Mouse (Mus musculus) ES-Bruce4 (cell line): ENCODE results near the gene Nkpd1. TPM values are rescaled to one million over a fixed set of nuclear protein-coding genes. Genes with fewer than 3 reads are reported as not detected.
A peak's percentile ranks its signal among the peaks of the same experiment; 100 is the strongest.
"Not testable (repeated sequence)": the region's sequence is repeated elsewhere in the genome, so short reads cannot be mapped to it uniquely, and the experiment has no call there.

ENCODE experiments used
- H3K27ac ChIP-seq: 2 replicates; pipeline ENCODE4 v1.5.1; 2012; ENCODE audit warnings: low read length, inconsistent platforms; ENCODE audit not compliant: insufficient read depth
- H3K27me3 ChIP-seq: 2 replicates; pipeline ENCODE4 v1.6.1; 2012; ENCODE audit warnings: mild to moderate bottlenecking, low read length, inconsistent platforms; ENCODE audit not compliant: control insufficient read depth, poor library complexity, insufficient read depth, severe bottlenecking
- H3K36me3 ChIP-seq: 2 replicates; pipeline ENCODE4 v1.6.1; 2012; ENCODE audit warnings: inconsistent platforms, mild to moderate bottlenecking, low read length, moderate library complexity; ENCODE audit not compliant: control insufficient read depth, poor library complexity, insufficient read depth, severe bottlenecking
- H3K4me1 ChIP-seq: one replicate; pipeline ENCODE4 v1.8.1; 2011; ENCODE audit warnings: low read length; ENCODE audit not compliant: control insufficient read depth, insufficient read depth
- H3K4me3 ChIP-seq: 2 replicates; pipeline ENCODE4 v1.5.1; 2011; ENCODE audit warnings: low read depth, mild to moderate bottlenecking, low read length
- H3K9ac ChIP-seq: 2 replicates; pipeline ENCODE4 v1.6.1; 2012; ENCODE audit warnings: low read depth, mild to moderate bottlenecking, inconsistent platforms; ENCODE audit not compliant: poor library complexity, severe bottlenecking
- H3K9me3 ChIP-seq: replicated peaks from 2 replicates; pipeline ENCODE4 v1.6.1; 2012; ENCODE audit warnings: mild to moderate bottlenecking, low read length, inconsistent platforms; ENCODE audit not compliant: control insufficient read depth, poor library complexity, insufficient read depth, severe bottlenecking
- CTCF ChIP-seq: IDR thresholded peaks from one replicate; pipeline ENCODE4 v1.8.1; 2011; ENCODE audit warnings: low read depth, low read length
- EP300 ChIP-seq: IDR thresholded peaks from 2 replicates; pipeline ENCODE4 v1.6.1; 2011; ENCODE audit warnings: low read depth, low read length; ENCODE audit not compliant: insufficient read depth
- POLR2A ChIP-seq: IDR thresholded peaks from one replicate; pipeline ENCODE4 v1.8.1; 2011; ENCODE audit warnings: low read length; ENCODE audit not compliant: insufficient read depth
- polyA plus RNA-seq: library from polyadenylated mRNA; stranded (reverse); fragments of >200 nt; gene quantifications from 2 replicates; pipeline ENCODE4 v1.2.4, GENCODE M21; 2011; ENCODE audit warnings: low read depth; ENCODE audit not compliant: missing spikeins, insufficient read depth, insufficient read length

Gene Nkpd1
- polyA plus RNA-seq, 1 experiment: 0.34 TPM

DNA sequence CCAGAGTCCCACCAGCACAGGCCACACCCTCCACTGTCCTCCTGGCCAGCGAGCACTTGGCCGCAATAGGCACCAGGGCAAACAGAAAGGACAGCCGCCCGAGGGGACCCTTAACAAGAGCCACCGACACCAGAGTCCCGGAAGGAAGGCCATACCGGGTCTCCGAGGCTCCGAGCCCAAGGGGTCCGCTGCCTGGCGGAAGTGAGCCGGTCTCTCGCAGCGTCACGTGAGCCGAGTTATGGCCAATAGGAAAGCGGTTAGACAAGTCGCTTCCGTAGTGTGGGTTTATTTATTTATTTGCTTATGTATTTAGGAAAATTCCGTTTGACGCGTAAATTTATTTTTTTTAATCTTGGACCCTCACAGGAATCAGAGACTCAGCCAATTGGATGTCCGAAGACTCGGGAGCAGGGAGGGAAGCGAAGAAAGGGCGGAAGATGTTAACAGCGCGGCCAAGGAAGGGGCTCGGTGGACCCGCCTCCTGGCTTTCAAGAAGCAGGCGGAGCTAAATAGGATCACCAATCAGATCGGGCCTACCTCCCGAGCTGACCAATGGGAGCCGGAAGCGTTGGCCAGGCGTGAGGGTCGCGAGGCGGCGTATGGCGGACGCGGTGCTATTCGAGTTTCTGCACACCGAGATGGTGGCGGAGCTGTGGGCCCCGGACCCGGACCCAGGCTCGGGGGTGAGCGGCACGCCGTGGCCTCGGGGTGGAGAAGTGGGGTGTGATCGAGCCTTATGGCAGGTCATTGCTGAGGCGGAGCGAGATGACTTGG, 9.3 kb upstream of the Nkpd1 start, which contains the start of the genes Bloc1s3 and Trappc6a:
Gene Bloc1s3, minus strand, starts transcription at position 218 of the 774 bp plus-strand sequence.
Gene Trappc6a, plus strand, starts transcription at position 246 of the 774 bp plus-strand sequence.
- no peaks in the 10 kb centered on the region for H3K27me3 ChIP-seq
- no peaks in the 10 kb centered on the region for H3K4me1 ChIP-seq
- no peaks in the 10 kb centered on the region for H3K9me3 ChIP-seq
- H3K9ac ChIP-seq: peak within 1 kb of the TSS; percentile 71
- peak within 1 kb of the TSS; percentile 90 for H3K4me3 ChIP-seq
- no peak for TF ChIP-seq EP300
- no peak for TF ChIP-seq POLR2A
- no peaks in the 10 kb centered on the region for H3K36me3 ChIP-seq
- peak within 1 kb of the TSS; percentile 24; the same call in 1 of the 2 replicates for H3K27ac ChIP-seq

DNA sequence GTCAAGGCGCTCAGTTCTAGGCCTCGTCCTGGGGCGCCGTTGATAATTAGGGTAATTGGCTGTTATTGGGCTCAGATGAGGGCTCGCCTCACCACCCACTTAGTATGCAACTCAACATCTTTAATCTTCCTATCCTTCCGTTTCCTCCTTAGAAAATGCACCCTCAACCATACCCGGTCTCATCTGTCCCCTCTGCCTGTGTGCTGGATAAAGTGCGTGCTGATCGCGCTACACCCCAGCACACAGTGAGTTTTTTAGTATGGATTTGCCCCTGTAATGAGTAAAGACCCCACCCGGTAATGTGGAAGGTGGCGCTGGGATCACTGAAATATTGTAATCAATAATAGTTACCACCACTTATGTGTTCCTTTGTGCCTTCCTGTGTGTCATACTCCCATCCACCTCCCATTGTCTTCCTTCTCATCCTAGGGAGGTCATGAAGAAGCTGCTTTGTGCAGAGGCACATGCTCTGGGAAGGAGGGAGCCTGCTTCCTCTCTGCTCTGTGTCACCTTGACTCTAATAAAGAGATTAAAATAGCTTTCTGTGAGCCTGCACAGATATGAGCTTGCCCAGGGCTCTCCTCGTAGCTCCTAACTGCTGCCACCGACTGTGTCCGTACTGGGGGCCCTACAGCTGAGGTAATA, 8.6 kb upstream of the Nkpd1 start:
- TF ChIP-seq POLR2A: no peak
- TF ChIP-seq CTCF: no peak
- TF ChIP-seq EP300: no peak
- no peaks in the 10 kb centered on the region for H3K4me1 ChIP-seq

DNA sequence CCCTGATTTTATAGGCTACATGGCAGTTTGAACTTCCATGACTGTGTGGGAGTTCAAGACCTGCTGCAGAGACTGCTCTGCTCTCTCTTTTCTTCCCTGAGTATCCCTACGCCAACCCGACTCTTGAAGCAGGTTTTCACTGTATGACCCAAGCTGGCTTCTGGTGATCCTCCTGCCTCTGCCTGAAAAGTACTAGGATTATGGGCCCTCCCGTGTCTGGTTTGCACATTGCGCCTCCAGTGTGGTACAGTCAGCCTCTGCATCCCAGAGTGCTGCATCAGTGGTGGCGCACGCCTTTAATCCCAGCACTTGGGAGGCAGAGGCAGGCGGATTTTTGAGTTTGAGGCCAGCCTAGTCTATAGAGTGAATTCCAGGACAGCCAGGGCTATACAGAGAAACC, 7.9 kb upstream of the Nkpd1 start:
- Histone ChIP-seq H3K27me3 (no peaks in the 10 kb centered on the region), H3K27ac (no peak overlapping the region), H3K9me3 (no peaks in the 10 kb centered on the region), H3K4me1 (peaks cover 2% of the 10 kb centered on the region), H3K36me3 (no peaks in the 10 kb centered on the region), H3K9ac (peak overlapping the region; percentile 71), H3K4me3 (peak overlapping the region; percentile 12)
- TF ChIP-seq POLR2A (no peak), CTCF (no peak), EP300 (no peak)

More for the DNA sequence above, 8.6 kb upstream of the Nkpd1 start:
- Histone ChIP-seq H3K27ac (no peak overlapping the region), H3K27me3 (no peaks in the 10 kb centered on the region), H3K36me3 (no peaks in the 10 kb centered on the region), H3K4me3 (peak overlapping the region; percentile 90), H3K9me3 (no peaks in the 10 kb centered on the region), H3K9ac (peak overlapping the region; percentile 71)

DNA sequence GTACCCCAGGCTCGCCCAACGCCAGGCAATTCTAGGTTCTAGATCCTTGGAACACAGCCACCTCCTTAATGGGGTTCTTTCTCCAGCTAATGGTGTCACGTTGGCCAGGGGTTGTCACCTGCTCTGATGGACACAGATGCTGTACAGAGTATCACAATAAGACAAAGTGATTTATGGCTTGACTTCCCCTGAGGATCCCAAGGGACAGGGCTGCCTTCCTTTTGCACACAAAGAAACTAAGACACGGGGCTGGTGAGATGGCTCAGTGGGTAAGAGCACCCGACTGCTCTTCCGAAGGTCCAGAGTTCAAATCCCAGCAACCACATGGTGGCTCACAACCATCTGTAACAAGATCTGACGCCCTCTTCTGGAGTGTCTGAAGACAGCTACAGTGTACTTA, 5.7 kb upstream of the Nkpd1 start:
- not testable (repeated sequence) for H3K4me1 ChIP-seq, H3K27ac ChIP-seq, H3K9ac ChIP-seq, H3K9me3 ChIP-seq, H3K36me3 ChIP-seq, H3K4me3 ChIP-seq, H3K27me3 ChIP-seq

DNA sequence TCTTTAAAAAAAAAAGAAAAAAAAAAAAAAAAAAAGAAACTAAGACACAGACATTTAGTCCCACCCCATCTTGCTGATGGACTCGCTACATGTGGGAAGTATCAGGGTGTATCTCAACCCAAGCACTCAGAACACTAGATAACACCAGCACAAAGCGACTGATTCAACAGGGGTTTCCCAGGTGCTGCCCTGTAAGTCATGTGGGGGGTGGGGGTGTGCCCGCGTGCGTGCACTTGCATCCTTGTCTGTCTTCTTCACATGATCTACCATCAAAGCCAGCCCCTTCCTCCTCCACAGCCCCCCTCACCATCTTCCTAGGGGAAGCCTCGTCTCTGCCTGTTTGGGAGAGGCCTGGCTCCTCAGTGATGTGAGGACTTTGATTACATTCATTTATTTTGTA, 5.3 kb upstream of the Nkpd1 start:
- no peak overlapping the region for H3K27ac ChIP-seq
- TF ChIP-seq POLR2A: no peak
- TF ChIP-seq EP300: no peak
- TF ChIP-seq CTCF: no peak
- no peak overlapping the region for H3K4me3 ChIP-seq
- peaks cover 2% of the 10 kb centered on the region for H3K4me1 ChIP-seq
- no peak overlapping the region for H3K9ac ChIP-seq
- no peaks in the 10 kb centered on the region for H3K27me3 ChIP-seq
- H3K36me3 ChIP-seq: no peaks in the 10 kb centered on the region
- no peaks in the 10 kb centered on the region for H3K9me3 ChIP-seq

DNA sequence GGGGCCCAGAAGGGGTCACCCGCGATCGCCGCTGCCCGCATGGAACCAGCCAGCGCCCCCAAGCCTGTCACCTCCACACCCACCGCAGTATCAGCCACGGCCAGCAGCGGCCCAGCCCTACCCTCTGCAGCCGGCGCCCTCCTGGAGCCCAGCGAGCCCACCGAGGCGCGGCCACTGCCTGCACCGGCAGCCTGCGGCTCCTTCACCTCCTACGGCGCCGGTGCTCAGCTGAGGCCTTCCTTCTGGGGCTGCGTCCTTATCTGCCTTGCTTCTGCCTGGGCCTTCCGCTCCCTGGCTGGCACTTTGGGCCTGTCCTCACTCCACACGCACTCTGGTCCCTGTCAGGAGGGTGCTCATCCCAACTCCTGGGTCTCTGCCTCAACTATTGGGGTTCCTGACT, 2.4 kb downstream of the Nkpd1 start:
- no peak overlapping the region for H3K27ac ChIP-seq
- H3K4me1 ChIP-seq: no peaks in the 10 kb centered on the region
- H3K9ac ChIP-seq: peak overlapping the region; percentile 25; the same call in 1 of the 2 replicates
- no peaks in the 10 kb centered on the region for H3K9me3 ChIP-seq
- H3K27me3 ChIP-seq: no peaks in the 10 kb centered on the region
- H3K4me3 ChIP-seq: peak overlapping the region; percentile 49
- no peak for TF ChIP-seq CTCF
- TF ChIP-seq EP300: no peak
- TF ChIP-seq POLR2A: no peak
- no peaks in the 10 kb centered on the region for H3K36me3 ChIP-seq
